In genomic region chr19:17030276-17030675, GRCm38 (mm10) we compare ENCODE assay signal across 9 mouse cellular contexts.
DNase-seq lines count a peak whose midpoint lies in the region; ATAC-seq and TF ChIP-seq lines count a peak whose summit lies in the region.
"Had no signal": no experiment of that assay in that cellular context is flagged by ENCODE, and none has a peak within 500 bp of the region (broad histone marks: within the 10 kb centered on the region; RNA-seq: fewer than 3 reads in every experiment).

No protein-coding gene starts in this region.

- no peaks in the 10 kb centered on the region for H3K36me3 ChIP-seq in midbrain, embryonic 14.5 days (ENCODE audit: control insufficient read depth, insufficient read depth, low read length)
- H3K36me3 ChIP-seq in thymus, adult 2 months (ENCODE audit: control insufficient read depth, insufficient read depth, low read length): no peaks in the 10 kb centered on the region

- ATAC-seq in midbrain, embryonic 14.5 days (ENCODE audit: low FRiP score, low TSS enrichment): no peak

- no peak overlapping the region for H3K4me3 ChIP-seq in left cerebral cortex, adult 2 months
- H3K4me3 ChIP-seq in midbrain, embryonic 14.5 days (replicated peaks; ENCODE audit: low read depth, low read length): no peak overlapping the region
- no peak overlapping the region for H3K4me3 ChIP-seq in thymus, adult 2 months (ENCODE audit: control insufficient read depth, insufficient read depth, low read length)
- H3K4me3 ChIP-seq: megakaryocyte, embryonic 14.5 days had no signal

- H3K9me3 ChIP-seq in midbrain, embryonic 14.5 days (ENCODE audit: control insufficient read depth, low read length): no peaks in the 10 kb centered on the region

- intact Hi-C loops in heart, postnatal 25 days (cut with DNase I): loop anchor here (1.0 to 2.0 kb wide), 2 partner anchors 127 to 228 kb away; no protein-coding TSS in a partner anchor
- intact Hi-C loops in left cerebral cortex, adult 2 months (cut with DNase I): loop anchor here (2.0 to 5.0 kb wide), 2 partner anchors 128 to 227 kb away; no protein-coding TSS in a partner anchor

- H3K27ac ChIP-seq in left cerebral cortex, adult 2 months: no peak overlapping the region
- no peak overlapping the region for H3K27ac ChIP-seq in midbrain, embryonic 14.5 days (replicated peaks; ENCODE audit: low read depth, low read length)
- no peak overlapping the region for H3K27ac ChIP-seq in thymus, adult 2 months (ENCODE audit: control insufficient read depth, insufficient read depth, low read length)

- TF ChIP-seq POLR2A in thymus, adult 2 months (IDR thresholded peaks at IDR 0.05; ENCODE audit: control insufficient read depth, extremely low read depth, insufficient read depth, low read length, poor library complexity): no peak

- H3K27me3 ChIP-seq in midbrain, embryonic 14.5 days (ENCODE audit: control insufficient read depth, insufficient read depth, low read length): no peaks in the 10 kb centered on the region
- H3K27me3 ChIP-seq in thymus, adult 2 months (ENCODE audit: control insufficient read depth, insufficient read depth, low read length): no peaks in the 10 kb centered on the region
- H3K27me3 ChIP-seq: megakaryocyte, embryonic 14.5 days had no signal

- DNase-seq in heart, adult 8-10 months (ENCODE audit: low spot score): peak; percentile 43
- no peak for DNase-seq in heart, postnatal 25 days (ENCODE audit: low spot score)
- peak; percentile 17 for DNase-seq in MEL-GATA-1-ER (ENCODE audit: extremely low read depth, low read depth)
- peak; percentile 78 to 82 for DNase-seq in cerebellum, postnatal 14 days
- peak; percentile 51 to 72 for DNase-seq in frontal cortex, postnatal 36 days (ENCODE audit: low spot score in 2 of 2)
- peak; percentile 44 to 60 for DNase-seq in left cerebral cortex, adult 2 months (ENCODE audit: extremely low spot score in 1 of 2, low spot score in 2 of 2)
- peak; percentile 77 for DNase-seq in midbrain, embryonic 14.5 days
- peak; percentile 66 for DNase-seq in thymus, adult 2 months

- H3K9ac ChIP-seq in midbrain, embryonic 14.5 days (replicated peaks; ENCODE audit: low read length): no peak overlapping the region

- 3% methylated on average over 3 of the region's 3 CpGs for WGBS in midbrain, embryonic 14.5 days
- WGBS in thymus, adult 2 months: 5% methylated on average over 3 of the region's 3 CpGs

- no peaks in the 10 kb centered on the region for H3K4me1 ChIP-seq in midbrain, embryonic 14.5 days (ENCODE audit: control insufficient read depth, insufficient read depth, low read length)
- H3K4me1 ChIP-seq in thymus, adult 2 months (replicated peaks; ENCODE audit: control insufficient read depth, insufficient read depth, low read length): 0 out of 2 replicates have a peak, but pooled peaks cover 2% of the 10 kb centered on the region

- no peak overlapping the region for H3K4me2 ChIP-seq in midbrain, embryonic 14.5 days (ENCODE audit: low read length)

- TF ChIP-seq CTCF in left cerebral cortex, adult 2 months (IDR thresholded peaks at IDR 0.05): peak; percentile 79
- no peak for TF ChIP-seq CTCF in thymus, adult 2 months (IDR thresholded peaks at IDR 0.05; ENCODE audit: borderline replicate concordance, control insufficient read depth, extremely low read depth, insufficient read depth, low read length, poor library complexity)
